Mouse (Mus musculus) effector memory CD4-positive, alpha-beta T cell, adult 5 months (primary cell): ENCODE results near the gene Ins2. TPM values are rescaled to one million over a fixed set of nuclear protein-coding genes. Genes with fewer than 3 reads are reported as not detected.

Source experiments
- polyA plus RNA-seq: library from polyadenylated mRNA; unstranded; fragments of 100-300 nt; shearing (Covaris generic); gene quantifications from one replicate; pipeline ENCODE4 v1.2.1, GENCODE M21; 2017

Ins2 gene
- not detected for polyA plus RNA-seq

GRCm38 (mm10) chr7:142743281-142743680 lies at the start of gene Ins2:
Gene Ins2, minus strand, starts transcription at chr7:142743381.

GRCm38 (mm10) chr7:142669751-142670625 lies 73.2 kb downstream of the Ins2 start, which contains the start of gene Gm49394:
Gene Gm49394, minus strand, starts transcription at chr7:142669942.

GRCm38 (mm10) chr7:142666659-142667058 lies 76.5 kb downstream of the Ins2 start, which contains the start of gene Igf2:
Gene Igf2, minus strand, starts transcription at chr7:142666816.

Other genes with a start within 250 kb of the Ins2 start
- gene Tnnt3, start 244.5 kb downstream of the Ins2 start, polyA plus RNA-seq: 1.2 TPM
- gene Mrpl23, start 210.7 kb downstream of the Ins2 start, polyA plus RNA-seq: 9.9 TPM
- not detected for gene Igf2, start 76.6 kb downstream of the Ins2 start, polyA plus RNA-seq
- gene Gm49394, start 73.4 kb downstream of the Ins2 start, polyA plus RNA-seq: not detected
- gene Th, start 187.7 kb upstream of the Ins2 start, polyA plus RNA-seq: not detected
- gene Ascl2, start 225.9 kb upstream of the Ins2 start, polyA plus RNA-seq: 0.31 TPM